Mouse (Mus musculus) thymus, adult 2 months (tissue): ENCODE measurements around the gene Atp1b3.

ENCODE experiments used
- CTCF ChIP-seq: fragments of 200-500 bp; IDR thresholded peaks from 2 replicates; pipeline ENCODE4 v1.5.1; 2012; ENCODE audit warnings: mild to moderate bottlenecking, control low read depth, low read length, moderate library complexity, borderline replicate concordance; ENCODE audit not compliant: control insufficient read depth, poor library complexity, insufficient read depth; ENCODE audit errors: extremely low read depth
- POLR2A ChIP-seq: fragments of 200-500 bp; IDR thresholded peaks from 2 replicates; pipeline ENCODE4 v1.6.1; 2012; ENCODE audit warnings: mild to moderate bottlenecking, low read length, control low read depth, moderate library complexity; ENCODE audit not compliant: control insufficient read depth, poor library complexity, insufficient read depth; ENCODE audit errors: extremely low read depth

- TF ChIP-seq POLR2A (no peak), CTCF (no peak)
These were observed 52.2 kb downstream of the Atp1b3 start for GRCm38 (mm10) chr9:96312074-96312473.
